Mouse (Mus musculus): ENCODE results near the gene Gm11032.
"Not testable (repeated sequence)": the region's sequence is repeated elsewhere in the genome, so short reads cannot be mapped to it uniquely, and the experiment has no call there.

- TF ChIP-seq CTCF (IDR thresholded peaks at IDR 0.05; ENCODE audit: borderline replicate concordance, control insufficient read depth, extremely low read depth, insufficient read depth, low read length, poor library complexity); POLR2A (IDR thresholded peaks at IDR 0.05; ENCODE audit: control insufficient read depth, extremely low read depth, insufficient read depth, low read length, poor library complexity): not testable (repeated sequence)
Observed at GRCm38 (mm10) chr11:4576090-4576732, 43.7 kb upstream of the Gm11032 start.
